Mouse (Mus musculus) embryo, embryonic 9.5 days (tissue): ENCODE results near the gene Stard9.
A peak's percentile ranks its signal among the peaks of the same experiment; 100 is the strongest.

ENCODE experiments used
- DNase-seq: peaks from one replicate; pipeline ENCODE4 v3.0.0-alpha.2; 2017; ENCODE audit errors: extremely low spot score

Stard9 gene

GRCm38 (mm10) chr2:120729775-120730585, 101.1 kb downstream of the Stard9 start:
- peak; percentile 31 for DNase-seq

GRCm38 (mm10) chr2:120730639-120731166, 101.8 kb downstream of the Stard9 start:
- no peak for DNase-seq

- DNase-seq = peak; percentile 96
These were observed 102.4 kb downstream of the Stard9 start for GRCm38 (mm10) chr2:120731167-120731862.

- no peak for DNase-seq
These were observed 103.1 kb downstream of the Stard9 start for GRCm38 (mm10) chr2:120731877-120732530.

GRCm38 (mm10) chr2:120745496-120745895, 116.6 kb downstream of the Stard9 start:
- DNase-seq = no peak

- DNase-seq = no peak
These were observed 119.1 kb downstream of the Stard9 start for GRCm38 (mm10) chr2:120748041-120748440.

GRCm38 (mm10) chr2:120761922-120762321, 133.0 kb downstream of the Stard9 start:
- no peak for DNase-seq

GRCm38 (mm10) chr2:120770265-120770935, 141.5 kb downstream of the Stard9 start:
- no peak for DNase-seq
